Mouse (Mus musculus) hindlimb bud, embryonic 11.5 days (tissue): Measurements from ENCODE around the gene Cobll1.

ENCODE experiments used
- DNase-seq: peaks from one replicate; pipeline ENCODE4 v3.0.0-alpha.2; 2012; ENCODE audit warnings: low read depth, low spot score; ENCODE audit errors: extremely low spot score

Cobll1 gene

DNA sequence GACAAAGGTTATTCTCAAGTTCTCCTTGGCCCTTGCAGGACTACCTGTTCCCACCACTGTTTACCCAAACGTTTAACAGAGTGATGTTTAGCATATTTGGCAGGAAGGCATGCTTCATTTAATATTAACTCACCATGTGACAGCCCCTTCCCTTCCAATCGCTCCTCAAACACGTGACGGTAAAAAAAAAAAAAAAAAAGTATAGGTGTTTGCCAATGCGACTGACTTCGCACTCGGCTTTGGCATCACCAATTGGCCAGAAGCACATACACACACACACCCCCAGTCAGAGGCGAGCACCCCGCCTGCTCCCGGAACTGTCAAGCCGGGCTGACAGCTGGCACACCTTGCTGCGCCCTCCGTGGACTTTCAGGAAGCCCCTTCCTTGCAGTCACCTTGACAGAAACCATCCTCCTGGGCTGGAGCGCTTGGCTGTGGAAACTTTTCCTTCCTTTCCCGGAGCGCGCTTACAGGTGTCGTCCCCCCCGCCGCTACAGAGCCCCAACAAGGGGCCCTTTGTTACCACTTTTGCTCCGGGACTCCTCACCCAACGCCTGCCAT is 1.5 kb downstream of the Cobll1 start:
- DNase-seq: no peak

DNA sequence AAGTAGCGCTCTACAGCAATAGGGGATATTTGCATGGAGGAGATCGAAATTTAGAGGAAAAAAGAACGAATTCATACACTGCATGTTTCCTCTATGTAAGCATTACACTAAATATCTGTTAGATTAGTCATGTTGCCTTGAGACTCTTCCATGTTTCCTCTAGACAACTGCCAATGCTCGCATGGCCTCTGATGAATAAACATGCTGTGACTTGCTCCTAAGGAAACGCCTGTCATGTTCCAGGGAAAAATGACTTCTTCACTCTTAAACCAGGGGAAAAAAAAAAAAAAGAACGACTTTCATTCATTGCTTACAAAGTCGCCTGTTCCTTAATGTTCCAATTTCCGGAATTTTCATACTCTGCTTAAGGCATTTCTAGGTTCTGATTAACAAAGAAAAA is 2.1 kb downstream of the Cobll1 start:
- no peak for DNase-seq

DNA sequence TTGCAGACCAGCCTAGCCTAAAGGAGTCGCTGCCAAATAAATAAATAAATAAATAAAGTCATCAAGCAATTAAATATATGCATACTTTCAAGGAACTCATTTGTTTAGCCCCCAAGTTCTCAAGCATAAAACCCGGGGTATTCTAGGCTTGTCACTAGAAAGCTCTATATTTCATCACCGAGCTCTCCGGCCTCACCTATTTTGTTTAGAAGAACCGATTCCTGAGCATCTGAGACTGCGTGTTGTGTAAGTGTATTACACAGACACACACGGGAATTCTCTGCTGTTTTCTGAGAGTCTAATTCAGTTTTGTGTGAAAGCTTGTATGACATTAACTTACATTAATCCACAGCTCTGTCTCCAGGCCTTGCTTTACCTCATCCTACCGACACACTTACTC is 2.6 kb downstream of the Cobll1 start:
- DNase-seq: no peak

DNA sequence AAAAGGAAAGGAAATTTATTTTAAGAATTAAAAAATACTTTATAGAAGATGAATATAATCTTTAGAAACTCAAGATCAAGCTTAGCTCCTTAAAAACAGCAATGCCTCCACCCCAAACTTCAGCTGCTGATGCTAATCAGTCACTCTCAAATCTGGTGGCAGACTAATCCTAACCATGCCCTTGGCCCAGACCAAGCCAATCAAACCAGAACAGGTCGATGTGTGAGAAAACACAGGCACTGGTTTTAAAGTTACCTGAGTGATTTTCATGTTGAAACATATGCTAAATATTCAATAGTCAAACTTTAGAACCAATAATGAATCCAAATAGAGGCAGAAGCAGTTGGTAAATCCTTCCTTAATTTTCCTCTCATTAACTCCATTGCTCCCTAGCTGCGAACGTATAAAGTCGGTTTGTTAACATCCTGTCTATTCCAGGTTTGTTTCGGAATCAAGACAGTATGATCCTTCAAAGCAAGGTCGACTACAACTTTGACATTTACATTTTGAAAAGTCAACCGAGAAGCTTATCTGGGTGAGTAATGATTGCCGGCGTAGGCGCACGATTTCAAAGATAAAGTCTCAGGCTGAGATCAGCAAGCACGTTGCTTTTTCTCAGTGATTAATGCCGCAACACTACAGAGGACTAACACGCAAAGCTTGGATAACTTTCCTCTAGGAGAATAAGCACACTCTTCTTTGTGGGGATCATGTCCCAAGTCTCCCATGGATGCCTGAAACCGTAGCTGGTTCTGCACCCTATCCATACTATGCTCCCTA is 6.3 kb downstream of the Cobll1 start:
- DNase-seq: no peak

GRCm38 (mm10) chr2:65228426-65228825 is 10.8 kb downstream of the Cobll1 start:
- no peak for DNase-seq

GRCm38 (mm10) chr2:65227898-65228290 is 11.3 kb downstream of the Cobll1 start:
- no peak for DNase-seq

DNA sequence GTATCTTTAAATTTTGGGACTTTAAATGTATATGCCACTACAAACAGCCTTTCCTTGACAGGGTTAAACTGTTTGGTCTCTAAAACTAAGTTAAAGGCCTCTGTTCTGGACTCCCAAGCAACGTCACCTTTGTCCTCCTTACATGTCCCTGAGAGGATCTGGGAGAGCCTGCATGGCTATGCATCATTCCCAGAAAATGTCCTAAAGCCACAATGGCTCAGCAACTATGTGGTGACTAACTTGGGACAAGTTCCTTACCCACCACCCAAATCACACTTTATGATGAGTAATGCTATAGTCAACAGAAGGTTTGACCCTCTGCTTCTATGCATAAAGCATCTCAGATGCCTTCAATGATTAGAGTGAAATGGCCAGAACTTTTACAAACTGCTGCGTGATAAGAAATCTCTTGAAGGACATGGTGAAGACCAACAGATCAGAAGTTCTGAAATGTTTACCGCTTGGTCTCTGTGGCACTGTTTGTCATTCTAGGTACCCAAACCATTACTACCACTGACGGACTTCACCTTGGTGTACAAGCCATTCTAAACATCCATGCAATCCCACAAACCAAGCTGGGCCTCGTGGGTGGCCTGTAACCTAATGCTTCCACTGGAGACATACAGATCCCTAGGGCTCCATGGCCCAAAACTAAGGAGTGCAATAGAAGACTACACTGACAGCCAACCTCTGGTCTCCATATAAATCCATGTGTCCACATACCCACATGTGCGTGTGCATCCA is 11.9 kb downstream of the Cobll1 start:
- no peak for DNase-seq

DNA sequence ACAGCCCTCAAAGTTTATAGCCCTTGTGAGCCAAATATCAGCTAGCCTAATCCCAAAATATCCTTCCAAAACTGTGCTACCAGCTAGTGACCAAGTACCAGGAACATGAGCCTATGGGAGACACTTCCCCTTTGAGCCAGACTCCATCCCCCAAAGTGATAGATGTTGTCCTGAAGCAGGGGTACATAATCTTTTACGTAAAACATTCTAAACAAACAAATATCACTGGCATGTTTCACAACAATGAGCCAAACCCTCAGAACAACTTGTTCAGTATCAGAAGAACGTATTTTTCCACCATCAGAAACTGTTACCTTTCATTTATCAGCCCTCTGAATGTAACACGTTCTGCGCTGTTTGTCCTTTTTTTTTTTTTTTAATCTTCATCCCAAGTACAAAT is 12.7 kb downstream of the Cobll1 start:
- no peak for DNase-seq

- no peak for DNase-seq
Measured at GRCm38 (mm10) chr2:65223956-65224735, 15.1 kb downstream of the Cobll1 start.

DNA sequence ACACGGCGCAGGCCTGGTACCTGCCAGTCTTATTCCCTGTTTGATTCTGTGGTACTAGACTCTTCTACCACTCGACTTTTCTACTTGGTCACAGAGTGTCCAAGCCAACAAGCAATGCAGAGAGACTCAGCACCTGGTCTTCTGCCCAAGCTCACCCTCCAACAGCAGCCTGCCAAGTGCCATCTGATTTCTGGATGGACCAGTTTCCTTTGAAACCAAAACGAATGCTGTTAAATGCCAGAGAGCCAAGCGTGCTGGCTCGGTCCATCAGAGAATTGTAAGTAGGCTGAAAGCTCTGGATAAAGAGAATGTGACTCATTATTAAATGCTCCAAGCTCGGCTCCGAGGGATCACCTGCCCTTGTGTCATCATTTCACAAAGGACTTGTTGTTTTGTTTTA is 16.2 kb downstream of the Cobll1 start:
- DNase-seq: no peak

DNA sequence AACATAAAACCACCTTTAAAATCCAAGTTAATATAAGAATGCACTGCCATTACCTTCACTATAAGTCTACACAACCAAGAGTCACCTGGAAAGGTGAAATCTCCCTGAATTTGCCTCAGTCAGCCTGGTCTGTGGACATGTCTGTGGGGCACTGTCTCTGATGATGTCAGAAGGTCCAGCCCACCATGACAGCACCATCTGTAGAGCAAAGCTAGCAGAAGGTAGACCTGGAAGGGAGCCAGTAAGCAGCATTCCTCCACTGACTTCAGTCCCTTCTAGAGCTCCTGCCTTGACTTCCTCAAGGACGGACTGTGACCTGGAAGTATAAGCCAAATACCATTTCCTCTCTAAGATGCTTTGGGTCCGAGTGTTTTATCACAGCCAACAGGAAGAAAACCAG is 17.6 kb downstream of the Cobll1 start:
- DNase-seq: no peak

GRCm38 (mm10) chr2:65220563-65220962 is 18.6 kb downstream of the Cobll1 start:
- no peak for DNase-seq

GRCm38 (mm10) chr2:65219375-65220135 is 19.6 kb downstream of the Cobll1 start:
- DNase-seq: no peak

- DNase-seq: no peak
Measured at GRCm38 (mm10) chr2:65218318-65218717, 20.9 kb downstream of the Cobll1 start.

- no peak for DNase-seq
Measured at GRCm38 (mm10) chr2:65217677-65218076, 21.5 kb downstream of the Cobll1 start.

- no peak for DNase-seq
Measured at GRCm38 (mm10) chr2:65216163-65216562, 23.0 kb downstream of the Cobll1 start.

- DNase-seq: no peak
Measured at GRCm38 (mm10) chr2:65214556-65214955, 24.6 kb downstream of the Cobll1 start.

DNA sequence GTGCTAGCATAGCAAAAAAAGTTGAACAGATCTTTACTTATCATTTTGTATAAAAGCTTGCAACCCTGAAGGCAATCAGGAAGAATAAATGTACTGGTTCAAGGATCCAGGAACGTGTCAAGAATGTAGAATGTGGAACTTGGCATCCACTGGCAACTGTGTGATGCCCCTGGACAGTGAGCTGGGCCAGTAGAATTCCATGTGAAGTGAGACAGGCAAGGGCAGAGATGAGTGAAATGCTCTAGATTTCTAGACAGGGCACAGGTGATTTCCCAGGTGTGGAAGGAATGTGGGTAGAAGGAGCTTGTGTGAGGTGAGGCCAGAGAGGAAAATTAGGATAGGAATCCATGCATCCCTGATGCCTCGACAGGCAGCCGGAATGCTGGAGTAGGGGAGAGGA is 25.5 kb downstream of the Cobll1 start:
- no peak for DNase-seq

DNA sequence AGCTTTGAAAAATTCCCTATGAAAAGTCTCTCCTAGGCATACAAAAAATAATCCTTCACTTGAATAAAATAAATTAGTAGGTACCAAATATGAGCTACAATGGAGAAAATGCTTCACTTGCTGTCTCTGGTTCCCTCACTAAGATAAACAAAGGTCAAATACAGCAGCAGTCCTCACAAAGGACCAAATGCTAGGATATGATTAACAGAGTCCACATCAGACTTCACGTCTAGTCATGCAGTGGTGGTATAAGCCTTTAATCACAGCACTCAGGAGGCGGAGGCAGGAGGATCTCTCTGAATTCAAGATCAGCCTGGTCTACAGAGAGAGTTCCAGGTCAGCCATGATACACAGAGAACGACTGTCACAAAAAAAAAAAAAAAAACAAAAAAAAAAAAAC is 27.6 kb downstream of the Cobll1 start:
- no peak for DNase-seq

GRCm38 (mm10) chr2:65207750-65208149 is 31.5 kb downstream of the Cobll1 start:
- DNase-seq: no peak

DNA sequence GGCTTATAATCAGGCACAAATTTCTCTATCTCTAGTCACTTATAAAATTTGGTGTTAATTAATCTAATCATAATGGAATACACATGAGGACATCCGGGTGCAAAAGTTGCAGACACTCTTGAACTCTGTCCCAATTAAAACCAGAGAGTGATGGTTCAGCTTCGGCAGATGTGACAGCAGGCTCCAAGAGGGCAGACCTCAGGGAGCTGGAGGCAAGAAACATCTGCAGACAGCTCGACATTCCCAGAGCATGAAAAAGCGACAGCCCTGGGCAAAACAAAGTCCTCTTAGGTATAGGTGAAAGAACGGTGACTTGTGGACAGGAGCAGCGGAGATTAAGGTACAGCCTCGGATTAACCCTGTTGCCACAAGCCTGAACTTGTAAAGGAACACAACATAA is 35.5 kb downstream of the Cobll1 start:
- DNase-seq: no peak
